Mouse (Mus musculus): ENCODE measurements around the gene Col6a3.

Gene Col6a3

DNA sequence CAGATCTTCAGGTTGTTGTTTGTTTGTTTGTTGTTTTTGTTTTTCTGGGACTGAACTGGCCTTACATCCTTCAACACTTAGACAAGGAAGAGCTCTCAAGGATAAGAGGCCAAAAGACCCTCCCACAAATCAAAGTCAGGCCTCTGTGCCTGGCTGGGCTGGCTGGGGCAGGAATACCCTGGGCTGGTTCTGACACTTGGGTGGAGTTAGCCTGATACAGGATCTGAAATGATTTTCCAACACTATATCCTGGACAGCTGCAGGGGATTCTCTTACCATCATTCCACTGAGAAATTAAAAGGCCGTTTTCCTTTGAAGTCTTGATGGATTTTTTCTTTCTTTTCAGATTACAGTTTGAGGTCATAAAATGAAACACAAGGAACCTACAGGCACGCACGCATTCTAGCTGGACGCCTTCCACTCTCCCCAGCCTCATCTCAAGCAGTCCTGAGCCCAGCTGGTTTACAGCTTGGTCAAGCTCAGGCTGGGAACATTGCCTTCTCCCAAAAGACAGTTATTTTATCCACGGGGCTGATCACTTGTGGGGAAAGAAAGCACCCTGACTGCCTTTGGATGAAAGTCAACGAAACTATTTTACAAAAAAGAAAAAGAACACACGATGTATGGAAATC, 123.0 kb downstream of the Col6a3 start:
- no peak for DNase-seq

DNA sequence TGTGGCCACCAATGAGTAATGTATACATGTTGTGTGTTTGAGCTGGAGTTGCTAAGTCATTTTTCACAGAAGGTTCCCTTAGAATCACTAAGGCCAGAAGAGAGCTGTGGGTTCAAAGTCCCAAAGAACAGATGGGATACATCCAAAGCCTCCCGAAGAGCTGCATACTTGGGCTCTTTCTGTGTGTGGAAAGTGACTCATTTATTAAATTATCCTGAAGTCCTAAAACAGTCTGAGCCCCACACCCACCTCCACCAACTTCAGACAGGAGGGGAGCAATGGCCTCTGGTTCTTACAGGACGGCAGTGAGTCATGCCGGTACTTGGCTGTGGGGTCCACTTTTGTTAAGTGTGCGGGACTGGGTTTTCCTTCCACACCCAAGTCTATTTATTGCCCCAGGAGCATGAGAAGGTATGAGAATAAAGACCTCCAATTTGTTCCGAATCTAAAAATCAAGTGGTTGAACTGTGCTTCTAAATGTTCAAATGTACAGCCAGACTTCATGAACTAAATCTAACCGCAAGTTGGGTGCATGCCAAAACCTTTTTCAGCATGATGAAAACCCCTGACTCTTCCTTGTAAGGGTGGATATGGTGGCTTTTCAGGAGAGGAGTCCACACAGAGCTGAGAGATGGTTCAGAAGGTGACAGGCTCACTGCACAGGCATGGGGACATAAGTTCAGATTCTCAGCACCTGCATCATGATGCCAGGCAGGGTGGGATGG, 124.8 kb downstream of the Col6a3 start:
- no peak for DNase-seq

- DNase-seq, result no peak
Measured at GRCm38 (mm10) chr1:90716258-90716657, 127.5 kb downstream of the Col6a3 start.

All from cerebellum, adult 8-10 months (tissue).